Mouse (Mus musculus): ENCODE measurements around the gene Csf3r.

DNA sequence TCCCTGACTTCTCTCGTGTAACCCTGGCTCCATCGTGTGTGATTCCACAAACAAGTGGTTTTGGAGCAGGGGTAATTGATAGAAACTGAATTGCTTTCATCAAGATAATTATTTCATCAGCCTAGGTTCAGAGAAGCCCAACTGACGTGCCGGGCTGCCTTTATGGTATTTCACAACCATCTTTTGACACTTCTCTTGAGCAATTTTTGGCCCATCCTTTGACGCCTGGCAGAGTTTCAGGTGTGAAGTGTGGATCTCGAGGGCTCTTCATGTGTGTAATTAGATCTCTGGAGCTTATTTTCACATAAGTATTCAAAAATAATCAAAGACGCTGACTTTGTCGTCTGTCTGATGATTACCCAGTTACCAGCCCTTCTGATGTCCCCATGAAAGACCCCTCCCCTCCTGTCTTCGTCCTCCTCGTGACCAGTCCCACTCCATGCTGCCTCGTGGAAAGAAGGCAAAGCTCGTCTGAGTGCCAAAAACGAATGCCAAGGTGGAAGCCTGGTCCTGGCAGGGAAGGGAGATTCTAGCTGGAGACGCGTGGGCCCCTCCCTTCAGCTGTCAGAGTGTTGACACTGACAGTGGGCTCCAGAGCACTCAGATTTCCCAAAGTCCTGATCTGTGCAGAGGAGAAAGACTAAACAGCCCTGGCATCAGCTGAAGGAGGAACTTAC is 43.2 kb downstream of the Csf3r start:
- TF ChIP-seq CTCF (IDR thresholded peaks at IDR 0.05; ENCODE audit: low read depth, low read length) (no peak), GATA1 (IDR thresholded peaks at IDR 0.05; ENCODE audit: borderline replicate concordance, low read length) (no peak), POLR2AphosphoS5 (IDR thresholded peaks at IDR 0.05; ENCODE audit: insufficient replicate concordance, low read depth, low read length) (no peak)
